Mouse (Mus musculus) cerebellum, adult 2 months (tissue): ENCODE results near the gene Dand5. TPM values are rescaled to one million over a fixed set of nuclear protein-coding genes. Genes with fewer than 3 reads are reported as not detected.

ENCODE experiments used
- DNase-seq, 2 experiments: peaks; one replicate each; pipeline ENCODE4 v3.0.0; 2021
- H3K27ac ChIP-seq: fragments of 200-500 bp; 2 replicates; pipeline ENCODE4 v1.5.1; 2012; ENCODE audit warnings: low read length, control low read depth, inconsistent platforms; ENCODE audit not compliant: insufficient read depth
- H3K27me3 ChIP-seq: fragments of 200-500 bp; 2 replicates; pipeline ENCODE4 v1.6.1; 2012; ENCODE audit warnings: inconsistent platforms, mild to moderate bottlenecking, low read length, moderate library complexity; ENCODE audit not compliant: control insufficient read depth, insufficient read depth
- H3K4me1 ChIP-seq: fragments of 200-500 bp; 2 replicates; pipeline ENCODE4 v1.6.1; 2011; ENCODE audit warnings: low read length; ENCODE audit not compliant: control insufficient read depth, insufficient read depth
- H3K4me3 ChIP-seq: fragments of 200-500 bp; replicated peaks from 2 replicates; pipeline ENCODE3; 2011; ENCODE audit warnings: mild to moderate bottlenecking, low read depth, low read length, control low read depth; ENCODE audit not compliant: insufficient read depth
- CTCF ChIP-seq: fragments of 200-500 bp; IDR thresholded peaks from 2 replicates; pipeline ENCODE4 v1.5.1; 2011; ENCODE audit warnings: low read depth, mild to moderate bottlenecking, control low read depth, low read length, moderate library complexity, borderline replicate concordance; ENCODE audit not compliant: insufficient read depth
- POLR2A ChIP-seq: fragments of 200-500 bp; IDR thresholded peaks from 2 replicates; pipeline ENCODE4 v1.6.1; 2011; ENCODE audit warnings: low read length, control low read depth, borderline replicate concordance; ENCODE audit not compliant: insufficient read depth
- WGBS: fragments of 180-500 bp; shearing (Covaris S2); methylation state at CpG from one replicate; pipeline ENCODE4 v1.1.7; 2018; 5-methylcytosine and 5-hydroxymethylcytosine counted together
- polyA plus RNA-seq: library from polyadenylated mRNA; depleted of rRNA; stranded (reverse); fragments of >200 nt; gene quantifications from 2 replicates; pipeline ENCODE4 v1.2.3, GENCODE M21; 2012

Gene Dand5
- polyA plus RNA-seq, 1 experiment = 16.2 TPM

DNA sequence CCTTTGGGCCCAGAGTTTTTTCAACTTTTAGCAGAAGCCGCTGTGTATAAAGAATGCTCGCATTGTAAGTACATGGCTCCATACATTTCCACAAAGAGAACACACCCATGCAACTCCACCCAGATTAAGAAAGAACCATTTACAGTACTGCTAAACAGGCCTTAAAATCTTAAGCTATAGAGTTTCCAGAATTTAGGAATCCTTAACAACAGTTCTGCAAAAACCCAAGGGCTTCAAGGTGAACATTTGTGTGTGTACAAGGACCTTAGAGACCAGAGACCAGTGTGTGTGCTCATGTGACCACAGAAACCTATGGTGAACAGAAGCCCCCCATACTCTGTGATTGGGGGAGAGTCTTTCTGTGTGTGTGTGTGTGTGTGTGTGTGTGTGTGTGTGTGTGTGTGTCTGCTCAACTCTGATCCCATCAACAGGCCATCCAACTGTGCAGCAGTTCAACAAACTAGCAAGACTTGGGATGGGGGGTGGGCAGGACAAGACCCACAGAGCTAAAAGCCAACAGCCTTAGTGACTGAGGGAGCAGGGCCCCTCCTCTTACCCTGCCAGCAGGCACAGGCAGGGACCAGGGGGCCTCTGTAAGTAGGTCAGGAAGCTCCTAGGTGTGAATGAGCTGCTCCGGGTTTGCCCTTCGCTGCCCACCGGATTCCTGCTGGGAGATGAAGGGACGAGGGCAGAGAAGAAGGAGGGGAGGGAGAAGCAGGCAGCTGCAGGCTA lies 41.5 kb downstream of the Dand5 start:
- Histone ChIP-seq H3K27ac (peak overlapping the region; percentile 85), H3K4me3 (no peak overlapping the region), H3K4me1 (peaks cover 57% of the 10 kb centered on the region), H3K27me3 (no peaks in the 10 kb centered on the region)
- TF ChIP-seq CTCF = no peak
- no peak for TF ChIP-seq POLR2A
- 28% methylated on average over 6 of the region's 6 CpGs for WGBS
- DNase-seq = peak; percentile 41 to 54

DNA sequence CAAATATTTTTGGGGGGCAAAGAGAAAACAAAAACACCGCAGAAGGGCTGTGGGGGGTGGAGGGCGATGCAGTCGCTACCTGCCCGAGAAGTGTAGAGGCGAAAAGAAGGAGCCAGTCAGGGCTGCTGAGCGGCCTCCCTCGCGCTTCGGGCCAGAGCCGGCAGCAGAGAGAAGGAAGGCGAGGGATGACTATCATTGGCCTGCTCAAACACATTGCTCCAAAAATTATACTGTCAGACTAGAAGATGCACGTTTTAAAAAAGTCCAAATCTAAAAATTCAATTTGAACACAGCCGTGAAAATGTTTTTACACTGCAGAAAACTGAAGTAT lies 42.4 kb downstream of the Dand5 start:
- H3K4me1 ChIP-seq = peaks cover 58% of the 10 kb centered on the region
- H3K27ac ChIP-seq = peak overlapping the region; percentile 79
- no peaks in the 10 kb centered on the region for H3K27me3 ChIP-seq
- WGBS = 14% methylated on average over 13 of the region's 13 CpGs
- H3K4me3 ChIP-seq = peak overlapping the region; percentile 7
- no peak for TF ChIP-seq POLR2A
- no peak for TF ChIP-seq CTCF
- peak in 1 of 2 experiments; percentile 51 for DNase-seq

DNA sequence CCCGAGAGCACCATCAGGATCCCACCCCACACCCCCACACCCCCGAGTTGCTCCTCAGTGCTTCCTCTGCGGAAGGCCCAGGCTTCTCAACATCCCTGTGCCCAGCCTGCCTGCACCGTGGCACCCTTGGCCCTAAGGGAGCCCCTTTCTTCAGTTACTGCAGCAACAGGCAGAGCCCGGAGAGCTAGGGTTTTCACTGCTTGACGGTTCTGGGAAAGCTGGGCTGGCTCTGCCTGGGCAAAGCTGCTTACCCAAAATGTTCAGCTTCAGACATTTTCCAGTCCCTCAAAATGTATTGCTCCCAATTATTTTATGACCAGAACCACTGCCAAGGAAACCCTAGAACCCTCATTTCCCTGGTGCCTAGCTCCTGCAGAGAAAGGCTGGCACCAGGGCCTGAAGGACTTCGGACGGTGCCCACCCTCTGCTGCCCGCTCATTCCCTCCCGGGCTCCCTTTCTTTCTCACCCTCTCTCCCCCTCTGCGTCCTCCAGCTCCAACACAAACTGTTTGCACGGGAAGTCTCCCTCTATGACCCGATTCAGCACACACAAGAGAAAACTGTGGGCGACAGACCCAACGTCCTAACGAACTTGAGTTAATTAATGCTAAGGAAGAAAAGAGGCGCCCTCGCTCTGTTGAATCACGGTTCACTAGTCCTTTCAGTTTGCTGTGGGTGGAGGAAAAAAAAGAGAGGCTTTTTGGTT lies 43.0 kb downstream of the Dand5 start:
- H3K27me3 ChIP-seq = no peaks in the 10 kb centered on the region

DNA sequence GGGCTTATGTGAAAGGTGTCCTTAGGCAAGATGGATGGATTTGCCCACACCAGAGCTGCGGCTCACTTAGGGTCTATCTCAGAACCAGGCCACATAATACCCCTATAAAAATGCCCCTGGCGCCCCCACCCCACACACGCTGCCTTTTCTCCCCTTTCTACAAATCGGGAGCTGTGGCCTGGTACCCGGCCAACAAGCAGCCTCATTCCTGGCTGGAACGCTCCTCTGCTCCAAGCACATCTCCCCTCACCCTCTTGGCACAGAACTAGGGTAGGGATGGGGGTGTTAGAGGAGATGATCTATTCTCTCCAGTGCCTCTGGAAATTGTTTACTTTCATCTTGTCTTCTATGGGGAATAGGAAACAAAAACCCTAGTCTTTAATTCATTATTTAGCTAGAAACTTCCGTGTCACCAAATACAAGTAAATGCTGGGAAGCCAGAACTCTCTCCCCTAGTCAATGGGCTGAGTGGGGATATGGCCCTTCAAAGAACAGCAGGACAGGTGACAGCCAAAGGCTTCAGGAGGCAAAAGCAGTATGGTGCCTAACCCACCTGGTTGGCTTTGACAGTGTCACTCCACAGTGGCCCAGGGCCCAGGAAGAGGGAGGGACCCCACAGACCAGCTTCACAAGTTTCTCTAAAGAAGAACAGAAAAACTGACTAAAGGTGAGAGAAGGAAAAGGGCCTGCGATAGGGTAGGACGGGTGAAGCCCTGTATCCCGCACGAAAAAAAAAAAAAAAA lies 43.8 kb downstream of the Dand5 start:
- 19% methylated on average over 11 of the region's 11 CpGs for WGBS
- H3K27ac ChIP-seq = peak overlapping the region; percentile 80
- no peaks in the 10 kb centered on the region for H3K27me3 ChIP-seq
- no peak overlapping the region for H3K4me3 ChIP-seq
- H3K4me1 ChIP-seq = peaks cover 54% of the 10 kb centered on the region
- TF ChIP-seq POLR2A (no peak), CTCF (no peak)
- peak in 1 of 2 experiments; percentile 46 for DNase-seq

More for the DNA sequence above, 43.0 kb downstream of the Dand5 start:
- peak; percentile 45 to 66 for DNase-seq
- TF ChIP-seq CTCF = no peak
- TF ChIP-seq POLR2A = no peak
- H3K27ac ChIP-seq = peak overlapping the region; percentile 79
- peaks cover 57% of the 10 kb centered on the region for H3K4me1 ChIP-seq
- WGBS = 18% methylated on average over 19 of the region's 19 CpGs
- H3K4me3 ChIP-seq = peak overlapping the region; percentile 22

DNA sequence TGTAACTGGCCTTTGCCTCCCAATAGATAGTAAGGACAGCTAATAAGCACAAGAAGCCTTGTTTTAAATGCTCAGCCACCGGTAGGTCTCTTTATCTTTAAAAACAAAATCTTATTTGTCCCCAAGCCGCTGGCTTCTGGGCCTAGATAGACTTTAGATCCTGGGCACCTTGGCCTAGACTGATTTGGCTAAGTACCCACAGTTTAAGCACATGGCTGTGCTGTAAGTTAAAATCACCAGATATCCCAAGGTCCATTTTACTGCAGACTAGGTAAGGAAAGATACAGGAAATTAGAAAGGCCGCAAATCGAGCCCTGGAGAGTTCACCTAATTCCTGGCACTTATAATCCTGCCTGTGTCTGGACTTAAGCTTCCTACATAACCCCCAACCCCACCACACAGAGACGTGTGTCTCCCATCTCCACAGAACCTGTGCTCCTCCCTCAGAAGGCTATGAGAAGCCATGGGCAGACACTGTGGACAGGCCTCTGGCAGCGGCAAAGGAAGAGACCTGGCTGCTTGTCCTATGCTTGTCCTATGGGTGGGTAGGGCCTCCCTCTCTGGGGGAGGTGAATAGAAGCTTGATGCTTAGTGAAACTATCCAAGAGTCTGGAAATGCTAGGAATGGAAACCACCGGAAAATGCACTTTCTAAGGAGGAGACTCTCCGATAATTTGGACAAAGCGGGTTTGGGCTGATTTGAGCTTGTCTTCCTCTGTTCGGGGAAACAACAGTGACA lies 44.6 kb downstream of the Dand5 start:
- Histone ChIP-seq H3K4me3 (no peak overlapping the region), H3K4me1 (peaks cover 51% of the 10 kb centered on the region), H3K27ac (peak overlapping the region; percentile 80), H3K27me3 (no peaks in the 10 kb centered on the region)
- WGBS = 37% methylated on average over 10 of the region's 10 CpGs
- no peak for TF ChIP-seq CTCF
- no peak for TF ChIP-seq POLR2A
- peak; percentile 37 to 51 for DNase-seq

DNA sequence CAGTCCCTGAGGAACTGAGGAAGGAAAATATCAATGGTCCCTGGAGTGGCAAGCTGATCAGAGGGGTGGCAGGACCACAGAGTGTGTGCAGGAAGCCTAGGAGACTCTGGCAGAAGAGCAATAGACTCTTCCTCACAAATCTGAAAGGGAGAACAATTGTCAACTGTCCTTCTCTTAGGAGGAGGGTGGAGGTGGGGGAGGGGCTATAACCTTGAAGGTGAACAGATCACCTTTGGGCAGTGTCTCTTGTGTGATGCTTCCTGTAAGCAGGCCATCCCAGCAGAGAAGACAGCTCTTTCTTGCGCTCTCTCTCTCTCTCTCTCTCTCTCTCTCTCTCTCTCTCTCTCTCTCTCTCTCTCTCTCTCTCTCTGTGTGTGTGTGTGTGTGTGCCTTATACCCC lies 46.1 kb downstream of the Dand5 start:
- no peak for DNase-seq
- TF ChIP-seq POLR2A = no peak
- no peak for TF ChIP-seq CTCF
- Histone ChIP-seq H3K4me1 (peaks cover 46% of the 10 kb centered on the region), H3K27me3 (no peaks in the 10 kb centered on the region), H3K27ac (peak overlapping the region; percentile 14), H3K4me3 (no peak overlapping the region)
- 80% methylated on average over 1 of the region's 1 CpGs for WGBS

DNA sequence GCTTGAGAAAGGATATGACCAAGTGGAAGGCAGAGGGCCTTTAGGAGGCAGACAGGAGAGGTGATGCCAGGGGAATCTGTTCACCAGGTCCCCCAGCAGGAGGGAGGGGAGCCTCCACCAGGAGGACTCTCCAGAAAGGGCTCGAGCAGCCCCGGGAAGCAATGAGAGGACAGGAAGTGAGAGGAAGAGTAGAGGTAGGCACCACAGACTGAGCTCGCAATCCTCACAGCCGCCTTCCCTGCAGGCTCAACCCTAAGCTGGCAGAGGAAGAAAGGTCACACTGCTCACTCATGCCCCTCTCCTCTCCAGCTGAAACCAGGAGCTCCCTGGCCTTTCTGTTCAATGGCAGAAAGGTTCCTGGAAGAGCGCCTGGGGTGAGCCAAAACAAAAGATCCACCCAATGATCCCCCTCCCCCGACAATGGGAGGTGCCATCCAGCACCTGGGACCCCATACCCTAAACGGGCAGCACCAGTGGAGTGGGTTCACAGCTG lies 47.0 kb downstream of the Dand5 start:
- Histone ChIP-seq H3K4me1 (peaks cover 40% of the 10 kb centered on the region), H3K27ac (peak overlapping the region; percentile 99), H3K4me3 (no peak overlapping the region), H3K27me3 (no peaks in the 10 kb centered on the region)
- TF ChIP-seq CTCF = no peak
- no peak for TF ChIP-seq POLR2A
- peak in 1 of 2 experiments; percentile 51 for DNase-seq
- 16% methylated on average over 7 of the region's 7 CpGs for WGBS
